Mouse (Mus musculus): Measurements from ENCODE around the gene Ccdc167. TPM values are rescaled to one million over a fixed set of nuclear protein-coding genes. Genes with fewer than 3 reads are reported as not detected.
"Not testable (repeated sequence)": the region's sequence is repeated elsewhere in the genome, so short reads cannot be mapped to it uniquely, and the experiment has no call there.

Gene Ccdc167
- total RNA-seq, 2 experiments from 2014 or later: 5.9 to 6.3 TPM

DNA sequence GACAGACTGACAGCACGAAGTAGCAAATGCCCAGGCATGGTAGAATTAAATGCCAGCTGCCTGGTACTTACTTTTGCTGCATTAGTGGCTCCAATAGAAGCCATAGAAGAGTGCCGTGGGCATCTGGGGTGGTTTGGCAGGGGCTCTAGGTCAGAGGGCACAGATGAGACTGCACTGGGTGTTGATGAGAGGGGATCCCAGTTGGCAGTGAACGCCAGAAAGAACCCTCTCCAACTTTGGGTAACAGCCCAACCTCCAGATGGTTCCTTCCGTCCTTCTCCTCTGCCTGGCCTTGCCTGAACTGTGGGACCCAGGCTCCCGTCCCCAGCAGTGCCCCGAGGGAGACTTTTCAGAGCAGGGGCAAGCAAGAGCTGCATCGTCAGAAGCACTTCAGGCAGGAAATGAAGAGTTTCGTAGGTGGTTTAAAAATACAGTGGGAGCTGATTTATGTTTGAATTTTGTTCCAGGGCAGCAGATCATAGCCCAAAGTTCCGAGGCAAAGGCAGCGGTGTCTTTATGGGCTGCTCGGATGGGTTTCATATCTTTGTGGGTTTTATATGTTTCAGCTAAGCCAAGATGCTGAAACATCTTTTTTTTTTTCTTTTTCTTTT lies 4.0 kb upstream of the Ccdc167 start:
- no peak for DNase-seq (ENCODE audit: low spot score)

DNA sequence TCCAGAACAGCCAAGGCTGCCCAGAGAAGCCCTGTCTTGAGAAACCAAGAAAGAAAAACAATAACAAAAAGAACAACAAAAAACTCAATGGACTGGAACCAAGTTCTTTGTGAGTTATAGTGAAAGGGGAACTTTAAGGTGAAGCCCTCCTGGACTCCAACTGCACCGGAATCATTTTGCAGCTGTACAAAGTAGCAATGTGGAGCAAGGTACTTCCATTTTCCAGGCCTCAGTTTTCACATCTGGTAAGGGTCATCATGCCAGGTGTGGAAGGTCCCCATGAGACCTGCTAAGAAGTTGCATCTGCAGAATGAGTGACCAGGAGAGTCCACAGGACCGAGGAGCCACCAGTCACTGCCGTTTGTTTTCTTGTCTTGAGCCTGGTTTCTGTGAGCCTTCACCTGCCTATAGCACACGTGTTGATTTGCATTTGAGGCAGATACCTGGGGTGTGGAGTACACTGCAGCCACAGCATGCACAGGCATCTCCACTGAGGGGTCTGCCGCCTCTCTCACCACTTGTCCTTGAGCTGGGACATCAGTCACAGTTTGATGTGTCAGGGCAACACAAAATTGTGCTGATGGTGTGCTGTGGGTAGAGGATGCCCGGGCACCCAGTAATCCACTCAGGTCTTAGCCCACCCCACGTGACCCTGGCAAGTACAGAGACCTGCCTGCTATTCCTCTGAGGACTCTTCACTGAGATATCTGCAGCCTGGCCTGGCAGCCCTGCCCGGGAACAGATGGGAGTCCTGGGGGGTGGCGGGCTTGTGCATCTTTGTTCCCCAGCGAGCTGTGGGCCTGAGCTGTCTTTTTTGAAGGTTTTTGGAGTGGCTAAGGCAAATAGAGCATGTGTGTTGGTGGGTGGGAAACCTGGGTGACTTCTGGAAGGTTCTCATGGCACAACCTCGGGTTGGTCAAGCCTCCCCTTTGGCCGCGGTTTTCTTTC lies 3.1 kb upstream of the Ccdc167 start:
- DNase-seq (ENCODE audit: low spot score): no peak

DNA sequence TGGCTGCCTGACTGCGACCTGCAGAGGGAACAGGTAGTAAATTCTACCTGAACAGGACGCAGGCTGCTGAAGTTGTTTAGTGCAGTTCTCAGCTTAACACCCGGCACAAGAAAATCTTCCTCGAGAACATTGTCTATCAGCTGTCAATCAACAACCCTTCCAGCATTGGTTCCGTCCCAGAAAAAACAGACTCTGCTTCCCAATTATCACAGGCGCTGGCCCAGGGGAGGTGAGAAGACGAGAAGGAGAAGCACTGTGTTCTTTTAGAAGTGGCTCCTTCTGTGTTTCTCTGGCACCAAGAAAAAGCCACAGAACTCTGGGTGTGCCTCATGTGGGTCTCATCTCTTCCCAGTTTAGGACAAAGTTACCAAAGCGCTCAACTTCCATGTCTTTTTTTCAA lies 1.8 kb upstream of the Ccdc167 start:
- no peak for DNase-seq (ENCODE audit: low spot score)

DNA sequence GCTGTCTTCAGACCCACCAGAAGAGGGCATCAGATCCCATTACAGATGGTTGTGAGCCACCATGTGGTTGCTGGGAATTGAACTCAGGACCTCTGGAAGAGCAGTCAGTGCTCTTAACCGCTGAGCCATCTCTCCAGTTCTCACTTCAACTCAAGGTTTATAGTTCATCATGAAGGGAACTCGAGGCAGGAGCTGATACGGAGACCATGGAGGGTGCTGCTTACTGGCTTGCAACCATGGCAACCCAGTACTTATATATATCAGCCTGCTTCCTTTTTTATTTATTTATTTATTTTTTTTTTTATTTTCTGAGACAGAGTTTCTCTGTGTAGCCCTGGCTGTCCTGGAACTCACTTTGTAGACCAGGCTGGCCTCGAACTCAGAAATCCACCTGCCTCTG lies 3.1 kb downstream of the Ccdc167 start:
- DNase-seq (ENCODE audit: low spot score): not testable (repeated sequence)

DNA sequence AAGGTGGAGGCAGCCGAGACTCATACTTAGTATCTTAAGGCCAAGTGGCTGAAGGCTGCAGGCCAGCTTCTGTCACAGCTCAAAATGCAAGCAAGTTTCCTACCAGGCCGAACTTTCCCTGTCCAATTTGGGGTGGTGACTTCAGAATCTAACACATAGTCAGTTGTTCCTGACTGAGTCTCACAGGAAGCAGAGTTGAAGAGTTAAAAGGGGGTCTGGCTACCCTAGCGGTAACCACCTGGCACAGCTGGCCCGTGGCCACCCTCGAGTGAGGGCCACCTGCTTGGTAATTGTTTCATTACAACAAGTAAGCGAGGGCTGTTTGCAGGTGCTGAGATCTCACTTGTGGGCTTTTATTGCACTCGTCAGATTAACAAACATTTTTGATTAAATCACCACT lies 4.3 kb downstream of the Ccdc167 start:
- DNase-seq (ENCODE audit: low spot score): no peak

DNA sequence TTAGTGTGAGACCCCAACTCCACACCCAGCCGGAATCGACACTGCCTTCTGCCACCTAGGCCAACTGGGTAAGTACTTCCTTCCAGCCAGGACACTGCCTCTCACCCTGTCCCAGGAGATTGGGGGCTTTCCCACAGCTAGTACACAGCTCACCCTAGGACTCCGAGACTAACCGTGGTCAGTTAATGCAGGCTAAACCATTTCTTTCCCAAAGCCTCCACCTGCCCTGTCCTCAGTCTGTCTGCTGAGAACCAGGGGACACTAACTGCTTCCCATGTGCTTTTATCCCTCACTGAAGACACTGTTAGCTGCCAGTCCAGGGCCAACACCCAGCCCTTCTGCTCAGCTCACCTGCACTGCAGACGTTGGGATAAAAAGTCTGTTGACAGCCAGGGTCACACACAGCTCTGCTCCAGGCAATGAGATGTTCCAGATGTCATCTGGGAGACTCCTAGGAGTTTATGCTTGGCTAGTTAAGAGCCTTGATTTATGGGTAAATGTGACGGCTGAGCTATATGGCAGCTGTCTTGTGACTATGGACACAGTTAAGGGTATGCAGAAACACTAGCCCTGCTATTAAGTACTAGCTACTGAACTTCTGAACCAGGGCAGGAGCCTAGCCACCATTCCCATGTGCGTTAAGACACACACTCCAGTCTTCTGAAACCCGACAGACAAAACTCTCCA lies 5.0 kb downstream of the Ccdc167 start:
- no peak for DNase-seq (ENCODE audit: low spot score)

DNA sequence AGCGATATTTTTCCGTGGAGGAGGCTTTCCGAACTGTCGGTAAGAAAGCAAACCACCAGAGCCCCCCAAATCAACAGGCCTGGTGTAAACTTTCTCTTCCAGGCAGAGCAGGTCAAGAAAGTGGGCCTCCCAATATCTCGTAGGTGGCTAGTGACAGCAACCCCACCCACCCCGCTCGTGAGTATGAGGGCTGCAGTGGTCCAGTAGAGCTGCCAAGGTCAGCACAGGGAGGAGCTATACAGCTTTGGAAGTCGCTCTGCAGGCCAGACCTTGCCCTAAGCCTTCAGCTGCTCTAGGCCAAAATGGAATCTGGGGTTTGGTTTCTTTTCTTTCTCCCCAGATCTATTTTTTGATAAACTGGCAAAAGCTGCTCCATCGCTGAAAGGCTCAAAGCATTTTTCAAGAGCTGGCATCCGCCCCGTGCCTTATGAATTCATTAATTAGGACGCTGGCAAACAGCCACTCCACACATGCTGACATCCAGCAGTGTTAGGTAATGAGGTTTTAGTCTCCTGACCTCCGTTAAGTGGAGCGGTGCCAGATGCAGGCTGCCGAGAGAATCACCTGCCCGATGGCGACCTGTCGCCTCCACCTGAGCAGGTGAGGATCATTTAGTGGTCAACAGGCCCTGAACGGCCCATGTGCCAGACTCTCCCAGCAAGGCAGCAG lies 5.6 kb downstream of the Ccdc167 start:
- no peak for DNase-seq (ENCODE audit: low spot score)

DNA sequence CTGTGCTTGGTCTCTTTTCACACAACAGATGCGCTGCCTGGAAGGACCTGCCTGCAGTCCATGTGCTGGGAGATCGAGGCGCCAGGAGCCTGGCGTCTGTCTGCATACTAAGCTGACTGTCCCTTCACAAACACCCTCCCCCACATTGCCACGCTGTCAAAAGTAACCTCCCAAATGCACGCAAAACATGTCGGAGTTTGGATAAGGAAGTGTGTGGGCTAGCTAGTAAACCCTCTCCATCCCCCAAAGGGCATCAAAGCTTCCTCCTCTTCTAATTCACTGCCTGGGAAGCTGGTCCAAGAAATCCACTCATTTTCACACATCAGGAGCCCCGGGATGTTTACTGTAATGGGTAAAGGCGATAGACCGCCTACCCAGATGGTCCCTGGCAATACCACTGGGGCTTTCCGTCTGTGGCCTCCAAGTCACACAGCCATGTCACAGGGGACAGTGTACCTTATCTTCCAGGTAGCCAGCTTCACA lies 6.2 kb downstream of the Ccdc167 start:
- no peak for DNase-seq (ENCODE audit: low spot score)

DNA sequence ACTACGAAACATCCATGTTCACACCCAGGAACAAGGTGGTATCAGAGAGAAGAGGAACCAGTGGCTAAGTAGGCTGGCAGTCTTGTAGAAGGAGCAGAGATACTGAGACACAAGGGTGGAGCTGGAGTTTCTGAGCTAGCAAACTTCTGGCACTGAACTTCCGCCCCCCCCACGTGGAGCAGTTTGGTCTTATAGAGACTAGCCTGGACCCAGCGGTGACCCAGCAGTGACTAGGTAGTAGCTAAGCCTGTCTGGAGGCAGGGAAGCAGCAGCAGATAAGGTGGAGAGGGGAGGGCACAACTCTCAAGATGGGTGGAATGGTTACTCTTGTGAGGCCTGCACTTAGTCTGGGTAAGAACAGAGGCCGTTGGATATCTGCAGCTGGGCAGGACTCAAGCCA lies 8.1 kb downstream of the Ccdc167 start:
- no peak for DNase-seq (ENCODE audit: low spot score)

DNA sequence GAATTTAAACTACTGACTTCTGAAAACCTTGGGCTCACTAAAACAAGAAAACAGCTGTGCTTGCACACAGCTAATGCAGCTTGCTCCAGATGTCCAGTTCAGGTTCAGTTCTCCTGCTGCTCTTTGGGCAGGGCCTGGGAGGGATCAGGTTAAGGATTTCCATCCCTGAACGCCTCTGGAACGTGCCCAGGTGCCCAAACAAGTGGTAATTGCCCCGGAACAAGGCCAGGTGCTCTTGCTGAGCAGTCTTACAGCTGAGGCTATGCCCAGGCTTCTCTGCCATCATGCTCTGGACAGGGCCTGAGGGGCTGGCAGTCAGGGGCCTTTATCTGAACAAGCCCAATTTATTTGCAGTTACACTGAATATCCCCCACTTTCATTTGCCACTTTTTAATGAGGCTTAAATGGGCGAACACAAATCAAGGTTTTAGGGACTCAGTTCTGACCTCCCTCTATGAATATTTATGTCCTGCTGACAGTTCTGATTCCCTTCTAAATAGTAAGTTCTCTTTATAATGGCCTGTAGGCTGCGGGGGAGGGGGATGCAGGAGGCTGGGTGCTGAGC lies 9.8 kb downstream of the Ccdc167 start:
- DNase-seq (ENCODE audit: low spot score): no peak

DNA sequence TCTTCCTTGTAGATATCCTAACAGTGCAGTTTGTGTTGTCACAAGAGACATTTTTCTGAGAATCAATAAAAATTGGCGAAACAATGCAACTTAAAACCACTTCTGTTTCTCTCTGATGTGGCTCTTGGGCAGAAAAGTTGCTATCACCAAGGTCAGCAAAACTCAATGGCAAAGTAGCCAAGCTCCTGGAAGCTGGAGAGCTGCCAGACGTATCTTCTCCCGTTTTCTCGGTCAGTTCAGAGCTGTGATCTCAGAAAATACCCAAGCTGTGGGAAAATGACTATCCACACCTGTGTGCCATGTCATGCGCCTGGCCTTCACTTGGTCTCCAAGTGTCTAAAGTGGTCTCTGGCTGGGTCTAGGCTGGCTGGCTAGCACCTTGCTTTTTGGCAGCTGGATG lies 11.0 kb downstream of the Ccdc167 start:
- DNase-seq (ENCODE audit: low spot score): no peak

DNA sequence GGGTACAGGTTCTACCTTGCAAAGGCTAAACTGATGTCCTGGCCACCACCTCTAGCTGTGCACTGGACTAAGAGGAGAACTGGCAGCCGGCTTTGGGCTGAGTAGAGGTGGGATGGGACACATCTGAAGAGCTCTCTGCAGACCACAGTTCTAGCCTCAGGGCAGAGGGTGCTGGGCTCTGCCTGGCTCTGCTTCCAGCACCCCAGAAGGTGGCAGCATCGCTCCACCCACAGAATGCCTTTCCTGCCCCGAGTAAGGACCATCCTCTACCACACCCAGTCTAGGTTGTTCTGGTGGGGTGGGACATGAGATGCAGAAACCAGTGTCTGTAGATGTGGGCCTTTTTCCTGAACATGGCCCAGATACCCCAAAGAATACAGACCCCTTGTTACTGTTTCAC lies 12.1 kb downstream of the Ccdc167 start:
- peak; percentile 22 for DNase-seq (ENCODE audit: low spot score)

DNA sequence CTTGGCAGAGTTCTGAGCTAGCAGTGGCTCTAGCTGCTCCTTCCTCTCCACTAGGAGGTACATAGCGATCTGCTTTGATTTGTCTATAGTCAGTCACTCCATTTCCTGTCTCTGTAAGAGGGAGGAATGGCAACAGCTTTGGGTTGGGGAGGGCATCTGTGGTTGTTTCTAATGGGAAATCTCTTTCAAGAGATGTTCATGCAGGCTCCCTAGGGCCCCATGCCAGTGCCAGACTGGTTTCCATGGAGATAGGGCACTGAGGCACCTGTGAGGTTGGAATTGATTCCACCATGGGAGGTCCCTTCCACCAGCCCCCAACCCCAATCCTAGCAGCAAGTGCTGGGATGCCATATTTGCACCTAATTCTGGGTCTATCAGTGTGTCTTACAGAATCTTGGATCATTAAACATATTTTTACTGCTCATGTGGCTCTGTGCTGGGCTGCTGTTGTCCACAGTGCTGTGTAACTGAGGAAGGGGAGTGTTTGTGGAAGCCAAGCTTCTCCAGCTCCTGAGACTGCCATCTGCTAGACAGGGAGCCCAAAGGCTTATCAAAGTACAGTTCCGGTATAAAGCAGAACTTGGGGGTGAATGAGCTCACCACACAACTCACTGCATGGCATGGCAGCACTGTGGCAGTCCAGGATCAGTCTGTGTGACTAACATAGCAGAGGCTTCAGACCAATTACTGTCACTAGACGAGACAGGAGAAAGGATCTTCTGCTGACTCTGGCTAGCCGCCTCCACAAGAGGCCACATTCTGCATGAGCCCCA lies 13.7 kb downstream of the Ccdc167 start:
- no peak for DNase-seq (ENCODE audit: low spot score)

DNA sequence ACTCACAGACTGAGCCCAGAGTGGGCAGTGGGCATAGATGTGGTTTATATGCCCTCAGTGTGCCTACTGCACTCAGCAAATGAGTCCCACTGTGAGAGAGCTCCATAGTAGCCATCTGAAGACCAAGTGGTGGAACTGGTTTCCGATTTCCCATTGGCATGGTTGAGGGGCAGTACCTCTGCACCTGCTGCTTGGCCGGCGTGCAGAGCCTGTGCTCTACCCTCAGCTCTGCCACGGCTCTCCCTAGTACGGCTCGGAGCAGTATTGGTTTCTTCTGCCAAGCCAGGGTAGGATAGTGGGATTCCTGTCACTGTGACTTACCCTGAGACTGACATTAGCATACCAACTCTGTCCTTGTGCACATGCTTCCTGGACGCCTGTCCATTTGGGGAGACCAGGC lies 16.3 kb downstream of the Ccdc167 start:
- DNase-seq (ENCODE audit: low spot score): peak; percentile 68

DNA sequence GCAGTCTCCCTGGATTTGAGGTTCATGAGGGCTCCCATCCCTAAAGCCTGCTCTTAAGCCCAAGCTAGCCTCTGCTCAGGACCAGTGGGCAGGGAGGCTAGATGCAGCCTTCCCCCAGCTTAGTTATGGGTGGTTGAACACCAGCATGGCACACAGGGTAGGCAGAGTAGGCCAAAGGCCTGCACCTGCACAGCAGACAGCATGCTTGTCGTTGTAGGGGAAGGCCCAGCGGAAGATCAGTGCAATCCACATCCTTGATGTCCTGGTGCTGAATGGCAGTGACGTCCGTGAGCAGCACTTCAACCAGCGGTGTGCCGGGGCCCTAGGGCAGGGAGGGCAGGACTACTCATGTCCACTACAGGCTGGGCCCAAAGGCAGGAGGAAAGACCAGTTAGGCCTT lies 18.4 kb downstream of the Ccdc167 start:
- no peak for DNase-seq (ENCODE audit: low spot score)

DNA sequence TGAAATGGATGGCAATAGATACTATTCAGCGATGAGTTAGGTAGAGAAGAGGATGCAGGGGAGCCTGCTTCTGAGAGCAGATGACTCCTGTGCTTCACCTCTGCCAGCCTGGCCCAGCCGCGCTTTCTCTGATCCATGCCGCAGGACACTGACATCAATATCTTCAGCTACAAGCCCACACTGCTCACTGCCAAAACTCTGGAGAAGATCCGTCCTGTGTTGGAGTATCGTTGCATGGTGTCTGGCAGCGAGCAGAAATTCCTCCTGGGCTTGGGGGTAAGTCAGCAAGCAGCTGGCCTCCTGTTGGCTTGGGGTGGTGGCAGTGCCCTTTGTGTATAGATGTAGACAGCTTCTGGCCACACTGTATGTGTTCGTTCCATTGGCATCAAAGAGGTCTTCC lies 19.9 kb downstream of the Ccdc167 start:
- DNase-seq (ENCODE audit: low spot score): peak; percentile 65

DNA sequence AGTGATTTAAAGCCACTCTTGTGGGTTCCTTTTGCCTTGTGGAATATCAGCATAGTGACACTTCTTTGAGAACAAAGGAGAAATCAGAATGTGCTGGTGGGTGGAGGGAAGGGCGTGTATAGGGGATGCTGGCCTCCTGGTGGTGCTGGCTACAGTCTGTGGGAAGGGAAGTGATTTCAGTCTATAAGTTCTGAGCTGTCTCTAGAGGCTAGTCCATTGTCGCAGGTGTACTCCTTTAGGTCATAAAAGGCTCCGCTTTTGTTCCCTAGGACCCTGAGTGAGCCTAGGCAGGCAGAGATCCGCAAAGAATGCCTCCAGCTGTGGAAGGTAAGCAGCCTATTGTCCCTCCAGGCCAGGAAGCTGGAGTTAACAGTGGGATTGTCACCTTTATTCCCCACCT lies 22.3 kb downstream of the Ccdc167 start:
- no peak for DNase-seq (ENCODE audit: low spot score)

DNA sequence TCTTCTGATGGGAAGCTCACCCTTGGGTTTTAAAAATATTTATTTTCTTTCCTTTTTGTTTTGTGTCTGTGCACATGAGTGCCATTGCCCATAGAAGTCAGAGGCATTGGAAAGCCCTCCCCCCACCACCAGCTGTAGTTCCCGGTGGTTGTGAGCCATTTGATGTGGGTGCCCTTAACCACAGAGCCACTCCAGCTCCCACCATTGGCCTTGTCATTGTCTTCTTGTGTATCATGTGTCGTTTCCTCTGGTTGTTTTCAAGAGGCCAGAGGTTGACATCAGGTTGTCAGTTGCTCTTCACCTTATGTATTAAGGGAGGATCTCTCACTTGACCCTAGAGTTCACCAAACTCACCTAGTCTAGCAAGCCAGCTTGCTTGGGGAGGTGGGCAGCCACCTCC lies 23.3 kb downstream of the Ccdc167 start:
- no peak for DNase-seq (ENCODE audit: low spot score)

DNA sequence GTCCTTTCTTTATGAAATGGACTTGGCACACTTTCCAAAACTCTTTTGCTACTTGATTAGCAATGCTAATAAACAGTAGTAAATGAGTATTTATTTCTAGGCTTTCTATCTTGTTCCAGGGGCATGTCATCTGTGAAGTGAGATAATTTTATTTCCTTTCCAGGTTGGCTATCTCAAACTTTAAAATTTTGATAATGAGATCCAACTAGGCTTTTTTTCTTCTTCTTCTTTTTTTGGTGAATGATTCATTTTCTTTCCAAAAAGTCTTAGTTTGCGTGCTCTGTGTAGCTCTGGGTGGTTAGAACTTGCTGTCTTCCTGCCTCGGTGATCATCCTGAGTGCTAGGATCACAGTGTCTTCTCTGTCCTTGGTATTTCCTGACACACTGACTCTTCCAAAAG lies 24.0 kb downstream of the Ccdc167 start:
- DNase-seq (ENCODE audit: low spot score): no peak

DNA sequence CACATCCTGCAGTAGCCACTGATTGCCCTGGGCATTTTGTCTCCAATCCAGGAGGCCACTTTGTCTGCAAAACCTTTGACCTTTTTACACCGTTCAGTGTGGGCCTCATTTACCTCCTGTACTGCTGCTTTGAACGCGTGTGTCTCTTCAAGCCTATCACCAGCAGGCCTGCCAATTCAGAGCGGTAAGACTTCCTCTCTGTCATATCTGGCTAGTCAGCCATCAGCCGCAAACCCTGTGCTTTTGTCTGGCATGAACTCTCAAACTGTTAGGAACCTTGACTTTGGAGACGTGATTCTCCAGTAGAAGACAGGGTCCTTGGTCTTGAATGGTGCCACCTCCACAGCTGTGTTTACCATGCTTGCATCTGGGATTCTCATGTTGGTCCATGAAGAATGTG lies 26.6 kb downstream of the Ccdc167 start:
- no peak for DNase-seq (ENCODE audit: low spot score)

DNA sequence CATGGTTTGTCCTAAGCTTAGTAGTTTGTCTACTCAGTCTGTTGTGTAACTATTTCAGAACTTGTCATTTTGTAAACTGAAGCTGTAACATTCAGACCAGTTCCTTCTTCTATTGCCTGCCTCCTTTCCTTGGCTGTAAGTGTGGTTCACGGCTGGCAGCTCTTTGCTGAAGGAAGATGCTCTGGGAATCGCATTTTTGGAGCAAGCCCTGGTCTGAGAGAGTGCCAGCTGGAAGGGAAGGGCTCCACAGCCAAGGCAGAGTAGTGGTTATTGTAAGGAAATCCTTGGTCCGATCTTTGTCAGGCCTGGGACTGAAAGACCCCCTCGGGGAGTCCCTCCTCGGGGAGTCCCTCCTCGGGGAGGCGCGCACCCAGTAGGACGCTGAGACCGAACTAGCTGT lies 28.2 kb downstream of the Ccdc167 start:
- no peak for DNase-seq (ENCODE audit: low spot score)
